Mouse (Mus musculus) stomach, postnatal 0 days (tissue): Measurements from ENCODE around the gene Akap8l. TPM values are rescaled to one million over a fixed set of nuclear protein-coding genes. Genes with fewer than 3 reads are reported as not detected.

ENCODE experiments used
- ATAC-seq: fragments of 200-750 bp; cut with Nextera tagmentation; 2 replicates; pipeline ENCODE4 v1.8.0; 2017; ENCODE audit not compliant: low FRiP score, low TSS enrichment
- DNase-seq: peaks from one replicate; pipeline ENCODE4 v3.0.0-alpha.2; 2016; ENCODE audit warnings: low spot score
- H3K27ac ChIP-seq: fragments of 300-500 bp; sonication (generic); replicated peaks from 2 replicates; pipeline ENCODE4 v1.5.1; 2014; ENCODE audit warnings: mild to moderate bottlenecking, control low read depth
- H3K27me3 ChIP-seq: fragments of 300-500 bp; sonication (generic); 2 replicates; pipeline ENCODE4 v1.6.1; 2014; ENCODE audit warnings: low read length; ENCODE audit not compliant: control insufficient read depth, insufficient read depth
- H3K36me3 ChIP-seq: fragments of 300-500 bp; sonication (generic); 2 replicates; pipeline ENCODE4 v1.6.1; 2014; ENCODE audit warnings: low read length, mixed read lengths; ENCODE audit not compliant: control insufficient read depth, insufficient read depth
- H3K4me1 ChIP-seq: fragments of 300-500 bp; sonication (generic); replicated peaks from 2 replicates; pipeline ENCODE4 v1.6.1; 2014; ENCODE audit warnings: antibody characterized with exemption; ENCODE audit not compliant: control insufficient read depth, insufficient read depth
- H3K4me2 ChIP-seq: fragments of 300-500 bp; sonication (generic); replicated peaks from 2 replicates; pipeline ENCODE4 v1.6.1; 2014; ENCODE audit warnings: low read depth, mild to moderate bottlenecking, control low read depth, moderate library complexity
- H3K4me3 ChIP-seq: fragments of 300-500 bp; sonication (generic); 2 replicates; pipeline ENCODE4 v1.5.1; 2014; ENCODE audit warnings: low read depth, low read length, control low read depth
- H3K9ac ChIP-seq: fragments of 300-500 bp; sonication (generic); 2 replicates; pipeline ENCODE4 v1.6.1; 2014; ENCODE audit warnings: mild to moderate bottlenecking, low read length, control low read depth, mixed read lengths
- H3K9me3 ChIP-seq: fragments of 300-500 bp; sonication (generic); 2 replicates; pipeline ENCODE4 v1.6.1; 2016; ENCODE audit warnings: low read length; ENCODE audit not compliant: control insufficient read depth
- CTCF ChIP-seq: IDR thresholded peaks from 2 replicates; pipeline ENCODE4 v1.5.1; 2016; ENCODE audit warnings: antibody characterized with exemption, low read depth, mild to moderate bottlenecking, moderate library complexity
- EP300 ChIP-seq: optimal IDR thresholded peaks from 2 replicates; pipeline ENCODE3; 2016; ENCODE audit warnings: antibody characterized with exemption
- WGBS: fragments of 180-500 bp; shearing (Covaris S2); extraction: QIAGEN DNeasy Blood & Tissue Kit; methylation state at CpG from one replicate; pipeline ENCODE4 v1.1.7; 2014; 5-methylcytosine and 5-hydroxymethylcytosine counted together
- polyA plus RNA-seq: library from polyadenylated mRNA; unstranded; fragments of >200 nt; fragmentation: Nextera tagmentation; extraction: Ambion mirVana; gene quantifications from 2 replicates; pipeline ENCODE4 v1.2.1, GENCODE M21; 2015

The Akap8l gene
- polyA plus RNA-seq, 1 experiment from 2014 or later = 25.2 TPM

- TF ChIP-seq EP300 = no peak
- TF ChIP-seq CTCF = no peak
- 0 out of 2 replicates have a peak, but pooled peaks cover 4% of the 10 kb centered on the region for H3K36me3 ChIP-seq
- 39% methylated on average over 7 of the region's 7 CpGs for whole genome bisulfite sequencing
- peak overlapping the region; percentile 53; the same call in 1 of the 2 replicates for H3K27ac ChIP-seq
- H3K27me3 ChIP-seq = no peaks in the 10 kb centered on the region
- no peak overlapping the region; the same call in 1 of the 2 replicates for H3K9ac ChIP-seq
- H3K4me1 ChIP-seq = no peaks in the 10 kb centered on the region
- DNase-seq (no peak), ATAC-seq (no peak)
- H3K9me3 ChIP-seq = no peaks in the 10 kb centered on the region
- peak overlapping the region; percentile 78 for H3K4me3 ChIP-seq
- H3K4me2 ChIP-seq = peak overlapping the region; percentile 99; the same call in 1 of the 2 replicates
Observed at GRCm38 (mm10) chr17:32387986-32388369, 37.6 kb upstream of the Akap8l start.

- ATAC-seq (no peak), DNase-seq (peak; percentile 62)
- Histone ChIP-seq H3K4me2 (no peak overlapping the region), H3K4me3 (no peak overlapping the region), H3K9me3 (no peaks in the 10 kb centered on the region), H3K36me3 (0 out of 2 replicates have a peak, but pooled peaks cover 4% of the 10 kb centered on the region), H3K4me1 (no peaks in the 10 kb centered on the region), H3K27me3 (no peaks in the 10 kb centered on the region), H3K9ac (no peak overlapping the region), H3K27ac (no peak overlapping the region)
- WGBS = 66% methylated on average over 9 of the region's 9 CpGs
- TF ChIP-seq CTCF (peak; percentile 73), EP300 (no peak)
Observed at GRCm38 (mm10) chr17:32386659-32387432, 36.4 kb upstream of the Akap8l start.

DNA sequence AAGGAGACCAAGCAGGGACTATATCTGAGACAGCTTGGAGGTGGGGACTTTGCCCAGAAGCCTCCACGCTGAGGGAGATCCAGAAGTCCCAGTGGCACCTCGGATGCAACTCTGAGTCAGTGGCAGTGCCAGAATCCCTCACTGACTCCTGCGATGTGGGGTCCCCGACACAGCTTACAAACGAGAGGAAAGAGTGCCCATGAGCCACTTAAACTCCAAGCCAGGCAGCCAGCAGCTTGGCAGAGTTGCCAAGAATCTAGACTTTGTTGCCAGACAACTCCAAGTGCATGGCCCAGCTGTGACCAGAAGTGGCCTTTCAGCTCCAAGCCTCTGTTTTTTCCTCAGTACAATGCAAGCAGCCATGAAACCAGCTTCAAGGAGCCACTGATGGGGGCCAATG, 33.3 kb upstream of the Akap8l start:
- 89% methylated on average over 5 of the region's 5 CpGs for WGBS
- ATAC-seq (no peak), DNase-seq (no peak)
- TF ChIP-seq CTCF (no peak), EP300 (no peak)
- Histone ChIP-seq H3K4me3 (no peak overlapping the region), H3K4me2 (no peak overlapping the region), H3K27ac (no peak overlapping the region), H3K9me3 (no peaks in the 10 kb centered on the region), H3K4me1 (no peaks in the 10 kb centered on the region), H3K27me3 (no peaks in the 10 kb centered on the region), H3K9ac (no peak overlapping the region), H3K36me3 (0 out of 2 replicates have a peak, but pooled peaks cover 4% of the 10 kb centered on the region)

GRCm38 (mm10) chr17:32382576-32382975, 32.2 kb upstream of the Akap8l start:
- H3K27ac ChIP-seq = no peak overlapping the region
- no peak for TF ChIP-seq EP300
- no peak for TF ChIP-seq CTCF
- no peaks in the 10 kb centered on the region for H3K27me3 ChIP-seq
- WGBS = 93% methylated on average over 7 of the region's 7 CpGs
- H3K36me3 ChIP-seq = peaks cover 4% of the 10 kb centered on the region; the same call in 1 of the 2 replicates
- H3K4me1 ChIP-seq = no peaks in the 10 kb centered on the region
- no peak overlapping the region for H3K9ac ChIP-seq
- no peak overlapping the region for H3K4me2 ChIP-seq
- ATAC-seq (no peak), DNase-seq (no peak)
- no peaks in the 10 kb centered on the region for H3K9me3 ChIP-seq
- no peak overlapping the region for H3K4me3 ChIP-seq

- Histone ChIP-seq H3K4me2 (no peak overlapping the region), H3K9ac (no peak overlapping the region), H3K9me3 (no peaks in the 10 kb centered on the region), H3K27ac (no peak overlapping the region), H3K36me3 (no peaks in the 10 kb centered on the region; the same call in 1 of the 2 replicates), H3K27me3 (no peaks in the 10 kb centered on the region), H3K4me3 (no peak overlapping the region), H3K4me1 (no peaks in the 10 kb centered on the region)
- ATAC-seq (no peak), DNase-seq (no peak)
- TF ChIP-seq EP300 (no peak), CTCF (no peak)
- WGBS = 78% methylated on average over 2 of the region's 2 CpGs
Observed at GRCm38 (mm10) chr17:32378786-32379185, 28.4 kb upstream of the Akap8l start.

- Histone ChIP-seq H3K27me3 (no peaks in the 10 kb centered on the region), H3K9ac (no peak overlapping the region), H3K4me2 (no peak overlapping the region), H3K27ac (no peak overlapping the region), H3K4me1 (no peaks in the 10 kb centered on the region), H3K9me3 (no peaks in the 10 kb centered on the region), H3K4me3 (no peak overlapping the region), H3K36me3 (no peaks in the 10 kb centered on the region; the same call in 1 of the 2 replicates)
- ATAC-seq (no peak), DNase-seq (no peak)
- TF ChIP-seq CTCF (no peak), EP300 (no peak)
- WGBS = 73% methylated on average over 9 of the region's 9 CpGs
Observed at GRCm38 (mm10) chr17:32377137-32377536, 26.7 kb upstream of the Akap8l start.
